Mouse (Mus musculus): Measurements from ENCODE around the gene Ly6g5c.
"Not testable (repeated sequence)": the region's sequence is repeated elsewhere in the genome, so short reads cannot be mapped to it uniquely, and the experiment has no call there.

The Ly6g5c gene

GRCm38 (mm10) chr17:35115046-35116019 lies 7.3 kb downstream of the Ly6g5c start, which contains the start of gene Ly6g5b:
Ly6g5b (minus strand) TSS chr17:35115428.
- peak in 1 of 2 experiments; percentile 33 for DNase-seq

- DNase-seq, result peak; percentile 65 to 78
Observed at GRCm38 (mm10) chr17:35120745-35121142, 12.7 kb downstream of the Ly6g5c start.

- DNase-seq, result peak; percentile 97 to 99
Observed at GRCm38 (mm10) chr17:35121143-35121799, 13.2 kb downstream of the Ly6g5c start, which contains the start of gene Gpank1. Gpank1 (plus strand) TSS chr17:35121455.

- DNase-seq, result peak; percentile 57 to 60
Observed at GRCm38 (mm10) chr17:35121871-35122303, 13.8 kb downstream of the Ly6g5c start, which contains the start of gene Csnk2b. Csnk2b (minus strand) TSS chr17:35122053.

- not testable (repeated sequence) for DNase-seq
Observed at GRCm38 (mm10) chr17:35123287-35123686, 15.2 kb downstream of the Ly6g5c start.

- DNase-seq, result peak in 1 of 2 experiments; percentile 53
Observed at GRCm38 (mm10) chr17:35124261-35124896, 16.3 kb downstream of the Ly6g5c start.

- DNase-seq, result no peak
Observed at GRCm38 (mm10) chr17:35125081-35125480, 17.0 kb downstream of the Ly6g5c start.

- peak in 1 of 2 experiments; percentile 21 for DNase-seq
Observed at GRCm38 (mm10) chr17:35125578-35125977, 17.5 kb downstream of the Ly6g5c start.

- peak; percentile 78 to 88 for DNase-seq
Observed at GRCm38 (mm10) chr17:35126206-35126611, 18.1 kb downstream of the Ly6g5c start, which contains the start of gene D17H6S53E. D17H6S53E (plus strand) TSS chr17:35126373.

- DNase-seq, result no peak
Observed at GRCm38 (mm10) chr17:35127017-35127416, 18.9 kb downstream of the Ly6g5c start.

GRCm38 (mm10) chr17:35128996-35129395 lies 20.9 kb downstream of the Ly6g5c start:
- no peak for DNase-seq

GRCm38 (mm10) chr17:35131038-35131437 lies 23.0 kb downstream of the Ly6g5c start:
- no peak for DNase-seq

GRCm38 (mm10) chr17:35131500-35132173 lies 23.6 kb downstream of the Ly6g5c start, which contains the start of gene Apom:
Apom (minus strand) TSS chr17:35132050.
- DNase-seq, result peak; percentile 32 to 54

GRCm38 (mm10) chr17:35132174-35132560 lies 24.1 kb downstream of the Ly6g5c start:
- DNase-seq, result no peak

- no peak for DNase-seq
Observed at GRCm38 (mm10) chr17:35133517-35133916, 25.4 kb downstream of the Ly6g5c start.

GRCm38 (mm10) chr17:35134801-35135590 lies 26.9 kb downstream of the Ly6g5c start, which contains the start of gene Bag6:
Bag6 (plus strand) TSS chr17:35135178.
- peak; percentile 96 for DNase-seq

GRCm38 (mm10) chr17:35135591-35136320 lies 27.7 kb downstream of the Ly6g5c start:
- peak in 1 of 2 experiments; percentile 80 for DNase-seq

- no peak for DNase-seq
Observed at GRCm38 (mm10) chr17:35139269-35139668, 31.2 kb downstream of the Ly6g5c start.

GRCm38 (mm10) chr17:35140490-35140996 lies 32.5 kb downstream of the Ly6g5c start:
- DNase-seq, result no peak

GRCm38 (mm10) chr17:35141971-35142370 lies 33.9 kb downstream of the Ly6g5c start:
- no peak for DNase-seq
